Mouse (Mus musculus): ENCODE results near the gene Gm17334. TPM values are rescaled to one million over a fixed set of nuclear protein-coding genes. Genes with fewer than 3 reads are reported as not detected.
"Not testable (repeated sequence)": the region's sequence is repeated elsewhere in the genome, so short reads cannot be mapped to it uniquely, and the experiment has no call there.

The Gm17334 gene
- polyA plus RNA-seq, 1 experiment from 2014 or later = not detected

DNA sequence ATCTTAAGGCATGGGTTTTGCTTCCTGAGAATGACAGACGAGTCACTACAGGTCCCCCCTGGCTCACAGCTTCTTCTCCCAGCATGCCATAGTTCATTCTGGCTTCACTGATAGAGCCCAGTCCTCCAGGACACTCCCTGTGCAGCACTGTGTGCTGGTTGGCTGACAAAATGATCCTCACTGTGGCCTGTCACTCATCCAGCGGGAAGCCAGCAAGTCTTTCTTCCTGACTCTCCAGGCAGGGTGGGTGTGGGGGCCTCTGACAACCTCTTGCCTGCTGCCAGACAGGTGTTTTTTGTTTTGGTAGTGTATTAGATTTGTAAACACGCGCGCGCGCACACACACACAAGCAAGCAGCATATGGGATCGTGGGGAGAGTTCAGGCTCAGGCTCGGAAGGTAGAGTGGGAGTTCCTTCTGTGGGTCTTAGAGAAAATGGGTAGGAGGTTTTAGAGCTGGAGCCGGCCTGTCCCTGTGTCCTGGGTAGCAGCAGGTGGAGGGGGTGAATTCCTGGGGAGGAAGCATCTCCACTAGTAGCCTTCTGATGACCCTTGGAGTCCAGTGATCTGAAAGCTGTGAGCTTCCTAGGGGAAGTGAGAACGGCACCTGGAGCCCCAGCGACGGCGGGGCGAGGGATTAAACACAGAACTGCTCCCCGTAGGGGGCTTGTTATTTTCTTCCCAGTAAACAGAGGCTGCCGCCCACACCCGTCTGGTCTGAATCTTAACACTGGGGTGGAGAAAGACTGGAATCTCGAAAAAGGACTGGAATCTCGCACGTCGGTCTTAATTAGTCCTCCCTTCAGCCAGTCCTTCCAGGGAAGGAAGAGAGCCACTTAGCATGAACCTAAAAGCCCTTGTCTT, 13.2 kb downstream of the Gm17334 start:
- H3K9me3 ChIP-seq (ENCODE audit: control insufficient read depth, low read length) = no peaks in the 10 kb centered on the region
- H3K27ac ChIP-seq (ENCODE audit: low read depth, low read length) = no peak overlapping the region
- peak overlapping the region; percentile 12 for H3K4me2 ChIP-seq
- H3K9ac ChIP-seq (ENCODE audit: low read length) = no peak overlapping the region
- ATAC-seq (ENCODE audit: low FRiP score) (no peak), DNase-seq (ENCODE audit: low spot score, missing footprints) (peak; percentile 89)
- 7% methylated on average over 22 of the region's 22 CpGs for WGBS
- H3K27me3 ChIP-seq (ENCODE audit: control insufficient read depth, insufficient read depth, low read length) = peaks cover 34% of the 10 kb centered on the region
- no peaks in the 10 kb centered on the region for H3K36me3 ChIP-seq (ENCODE audit: control insufficient read depth, insufficient read depth, low read length)
- peaks cover 20% of the 10 kb centered on the region for H3K4me1 ChIP-seq (ENCODE audit: control insufficient read depth, insufficient read depth, low read length)
- no peak overlapping the region for H3K4me3 ChIP-seq (ENCODE audit: low read depth, low read length)

- Histone ChIP-seq H3K4me2 (no peak overlapping the region), H3K27me3 (ENCODE audit: control insufficient read depth, insufficient read depth, low read length) (peaks cover 30% of the 10 kb centered on the region), H3K36me3 (ENCODE audit: control insufficient read depth, insufficient read depth, low read length) (no peaks in the 10 kb centered on the region), H3K9me3 (ENCODE audit: control insufficient read depth, low read length) (no peaks in the 10 kb centered on the region), H3K27ac (ENCODE audit: low read depth, low read length) (no peak overlapping the region), H3K9ac (ENCODE audit: low read length) (no peak overlapping the region), H3K4me1 (ENCODE audit: control insufficient read depth, insufficient read depth, low read length) (peaks cover 18% of the 10 kb centered on the region), H3K4me3 (ENCODE audit: low read depth, low read length) (no peak overlapping the region)
- WGBS = 42% methylated on average over 6 of the region's 6 CpGs
- ATAC-seq (ENCODE audit: low FRiP score) (no peak), DNase-seq (ENCODE audit: low spot score, missing footprints) (no peak)
Measured at GRCm38 (mm10) chr11:53758791-53759351, 14.1 kb downstream of the Gm17334 start.

- H3K4me1 ChIP-seq (ENCODE audit: control insufficient read depth, insufficient read depth, low read length); DNase-seq (ENCODE audit: low spot score, missing footprints); ATAC-seq (ENCODE audit: low FRiP score); H3K36me3 ChIP-seq (ENCODE audit: control insufficient read depth, insufficient read depth, low read length); H3K9ac ChIP-seq (ENCODE audit: low read length); H3K9me3 ChIP-seq (ENCODE audit: control insufficient read depth, low read length); H3K27ac ChIP-seq (ENCODE audit: low read depth, low read length); H3K4me3 ChIP-seq (ENCODE audit: low read depth, low read length); H3K4me2 ChIP-seq: not testable (repeated sequence)
- H3K27me3 ChIP-seq (ENCODE audit: control insufficient read depth, insufficient read depth, low read length) = peaks cover 26% of the 10 kb centered on the region
- WGBS = 88% methylated on average over 9 of the region's 9 CpGs
Measured at GRCm38 (mm10) chr11:53758033-53758432, 15.0 kb downstream of the Gm17334 start.

- H3K4me3 ChIP-seq (ENCODE audit: low read depth, low read length) = no peak overlapping the region
- no peak overlapping the region for H3K27ac ChIP-seq (ENCODE audit: low read depth, low read length)
- H3K9me3 ChIP-seq (ENCODE audit: control insufficient read depth, low read length) = no peaks in the 10 kb centered on the region
- H3K4me2 ChIP-seq = no peak overlapping the region
- no peak overlapping the region for H3K9ac ChIP-seq (ENCODE audit: low read length)
- peaks cover 23% of the 10 kb centered on the region for H3K27me3 ChIP-seq (ENCODE audit: control insufficient read depth, insufficient read depth, low read length)
- WGBS = 92% methylated on average over 4 of the region's 4 CpGs
- peaks cover 8% of the 10 kb centered on the region for H3K4me1 ChIP-seq (ENCODE audit: control insufficient read depth, insufficient read depth, low read length)
- no peak for DNase-seq (ENCODE audit: low spot score, missing footprints)
- H3K36me3 ChIP-seq (ENCODE audit: control insufficient read depth, insufficient read depth, low read length) = no peaks in the 10 kb centered on the region
- no peak for ATAC-seq (ENCODE audit: low FRiP score)
Measured at GRCm38 (mm10) chr11:53757612-53758011, 15.4 kb downstream of the Gm17334 start.

DNA sequence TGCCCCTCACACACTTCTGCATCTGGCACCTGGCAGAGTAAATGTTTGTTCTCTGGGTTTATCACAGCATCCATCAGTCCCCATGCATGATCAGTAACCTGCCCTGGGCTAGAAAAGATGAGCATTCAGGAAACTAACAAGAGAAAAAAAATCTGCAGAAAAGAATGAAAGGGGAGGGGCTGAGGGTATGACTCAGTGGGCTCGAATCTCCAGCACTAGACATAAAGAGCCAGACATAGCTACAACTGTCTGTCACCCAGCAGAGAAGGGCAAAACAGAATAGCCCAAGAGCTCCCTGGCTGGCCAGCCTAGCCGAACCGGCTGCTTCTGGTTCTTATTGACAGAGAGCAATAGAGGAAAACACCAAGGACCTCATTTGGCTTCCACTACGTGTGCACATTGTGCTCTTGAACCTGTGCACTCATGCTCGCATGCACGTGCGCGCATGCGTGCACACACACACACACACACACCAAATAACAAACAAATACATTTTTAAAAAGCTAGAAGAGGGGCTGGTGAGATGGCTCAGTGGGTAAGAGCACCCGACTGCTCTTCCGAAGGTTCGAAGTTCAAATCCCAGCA, 17.9 kb downstream of the Gm17334 start:
- ATAC-seq (ENCODE audit: low FRiP score) (no peak), DNase-seq (ENCODE audit: low spot score, missing footprints) (peak; percentile 53)
- Histone ChIP-seq H3K36me3 (ENCODE audit: control insufficient read depth, insufficient read depth, low read length) (no peaks in the 10 kb centered on the region), H3K4me2 (no peak overlapping the region), H3K9ac (ENCODE audit: low read length) (no peak overlapping the region), H3K9me3 (ENCODE audit: control insufficient read depth, low read length) (no peaks in the 10 kb centered on the region), H3K27me3 (ENCODE audit: control insufficient read depth, insufficient read depth, low read length) (no peaks in the 10 kb centered on the region; the same call in 1 of the 2 replicates), H3K27ac (ENCODE audit: low read depth, low read length) (no peak overlapping the region), H3K4me3 (ENCODE audit: low read depth, low read length) (no peak overlapping the region), H3K4me1 (ENCODE audit: control insufficient read depth, insufficient read depth, low read length) (peaks cover 7% of the 10 kb centered on the region)
- 80% methylated on average over 12 of the region's 12 CpGs for whole genome bisulfite sequencing

DNA sequence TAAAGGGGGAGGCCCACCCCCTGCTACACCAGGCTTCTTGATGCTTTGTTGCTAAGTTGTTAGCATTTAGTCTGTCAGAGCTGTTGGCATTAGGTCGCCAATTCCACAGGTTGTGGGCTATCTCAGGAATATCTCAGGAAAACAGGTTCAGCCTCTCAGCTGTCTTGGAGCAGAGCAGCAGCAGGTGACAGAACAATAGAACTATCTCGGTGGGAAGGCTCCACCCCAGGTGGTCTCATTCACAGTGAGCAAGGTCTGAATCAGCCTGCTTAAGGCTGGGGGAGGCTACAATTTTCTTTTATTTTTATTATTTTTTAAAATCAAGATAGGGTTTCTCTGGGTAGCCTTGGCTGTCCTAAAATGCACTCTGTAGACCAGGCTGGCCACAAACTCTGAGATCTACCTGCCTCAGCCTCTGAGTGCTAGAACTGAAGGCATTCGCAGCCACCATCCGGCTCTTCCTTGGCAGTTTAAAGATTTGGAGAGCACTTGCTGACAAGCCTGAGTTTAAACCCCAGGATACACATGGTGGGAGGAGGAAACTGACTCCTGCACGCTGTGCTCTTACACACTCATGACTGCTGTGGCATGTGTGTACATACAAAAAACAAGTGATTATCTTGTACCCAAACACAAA, 23.2 kb downstream of the Gm17334 start:
- H3K4me1 ChIP-seq (ENCODE audit: control insufficient read depth, insufficient read depth, low read length) = no peaks in the 10 kb centered on the region
- no peak overlapping the region for H3K27ac ChIP-seq (ENCODE audit: low read depth, low read length)
- H3K36me3 ChIP-seq (ENCODE audit: control insufficient read depth, insufficient read depth, low read length) = no peaks in the 10 kb centered on the region
- no peak overlapping the region for H3K4me2 ChIP-seq
- DNase-seq (ENCODE audit: low spot score, missing footprints) (peak; percentile 61), ATAC-seq (ENCODE audit: low FRiP score) (no peak)
- no peaks in the 10 kb centered on the region for H3K27me3 ChIP-seq (ENCODE audit: control insufficient read depth, insufficient read depth, low read length)
- no peak overlapping the region for H3K4me3 ChIP-seq (ENCODE audit: low read depth, low read length)
- H3K9ac ChIP-seq (ENCODE audit: low read length) = no peak overlapping the region
- no peaks in the 10 kb centered on the region for H3K9me3 ChIP-seq (ENCODE audit: control insufficient read depth, low read length)
- 42% methylated on average over 5 of the region's 5 CpGs for WGBS

DNA sequence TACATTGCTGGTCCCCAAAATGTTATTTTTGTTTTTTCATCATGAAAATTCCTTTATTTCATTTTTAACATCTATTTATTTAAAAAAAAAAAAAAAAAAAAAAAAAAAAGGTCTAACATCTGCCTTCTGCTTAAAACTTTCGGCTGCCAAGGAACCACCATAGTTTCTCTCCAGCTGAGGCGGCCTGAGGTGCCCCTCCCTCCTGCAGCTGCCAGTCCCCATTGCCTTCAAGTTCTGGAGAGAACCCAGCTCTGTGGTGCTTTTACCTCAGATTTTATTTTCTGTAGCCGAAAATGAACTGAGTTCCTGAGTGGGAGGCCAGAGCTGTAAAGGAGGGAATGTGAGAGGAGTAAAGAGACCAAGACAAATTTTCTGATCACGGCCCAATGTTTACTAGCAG, 23.7 kb downstream of the Gm17334 start:
- H3K9me3 ChIP-seq (ENCODE audit: control insufficient read depth, low read length) = no peaks in the 10 kb centered on the region
- H3K4me2 ChIP-seq = no peak overlapping the region
- H3K36me3 ChIP-seq (ENCODE audit: control insufficient read depth, insufficient read depth, low read length) = no peaks in the 10 kb centered on the region
- no peaks in the 10 kb centered on the region for H3K4me1 ChIP-seq (ENCODE audit: control insufficient read depth, insufficient read depth, low read length)
- no peak overlapping the region for H3K4me3 ChIP-seq (ENCODE audit: low read depth, low read length)
- H3K27me3 ChIP-seq (ENCODE audit: control insufficient read depth, insufficient read depth, low read length) = no peaks in the 10 kb centered on the region
- ATAC-seq (ENCODE audit: low FRiP score) (no peak), DNase-seq (ENCODE audit: low spot score, missing footprints) (peak; percentile 19)
- no peak overlapping the region for H3K27ac ChIP-seq (ENCODE audit: low read depth, low read length)
- 74% methylated on average over 4 of the region's 4 CpGs for WGBS
- no peak overlapping the region for H3K9ac ChIP-seq (ENCODE audit: low read length)

DNA sequence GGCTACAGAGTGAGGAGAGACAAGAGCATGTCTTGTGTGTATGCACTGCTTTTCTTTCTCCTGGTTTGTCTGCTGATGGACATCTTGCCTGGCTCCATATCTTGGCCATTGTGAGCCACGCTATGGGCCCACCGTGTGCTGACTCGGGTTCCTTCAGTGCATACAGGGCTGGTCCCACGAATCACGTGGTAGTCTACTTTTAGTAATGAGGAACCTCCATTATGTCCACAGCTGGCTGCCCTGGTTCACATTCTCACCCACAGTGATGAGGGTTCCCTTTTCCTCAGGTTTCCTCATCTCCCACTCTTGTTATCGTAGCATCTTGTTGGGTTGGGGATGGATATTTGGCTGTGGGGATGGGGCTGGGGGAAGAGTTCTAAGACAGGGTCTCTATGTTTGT, 24.4 kb downstream of the Gm17334 start:
- Histone ChIP-seq H3K27me3 (ENCODE audit: control insufficient read depth, insufficient read depth, low read length) (no peaks in the 10 kb centered on the region), H3K4me1 (ENCODE audit: control insufficient read depth, insufficient read depth, low read length) (no peaks in the 10 kb centered on the region), H3K4me3 (ENCODE audit: low read depth, low read length) (no peak overlapping the region), H3K27ac (ENCODE audit: low read depth, low read length) (no peak overlapping the region), H3K4me2 (no peak overlapping the region), H3K9ac (ENCODE audit: low read length) (no peak overlapping the region), H3K9me3 (ENCODE audit: control insufficient read depth, low read length) (no peaks in the 10 kb centered on the region), H3K36me3 (ENCODE audit: control insufficient read depth, insufficient read depth, low read length) (no peaks in the 10 kb centered on the region)
- DNase-seq (ENCODE audit: low spot score, missing footprints) (peak; percentile 17), ATAC-seq (ENCODE audit: low FRiP score) (no peak)
- 92% methylated on average over 6 of the region's 6 CpGs for WGBS

GRCm38 (mm10) chr11:53747985-53748384, 25.0 kb downstream of the Gm17334 start:
- 95% methylated on average over 9 of the region's 9 CpGs for WGBS
- Histone ChIP-seq H3K9ac (ENCODE audit: low read length) (no peak overlapping the region), H3K4me1 (ENCODE audit: control insufficient read depth, insufficient read depth, low read length) (no peaks in the 10 kb centered on the region), H3K4me2 (no peak overlapping the region), H3K27ac (ENCODE audit: low read depth, low read length) (no peak overlapping the region), H3K9me3 (ENCODE audit: control insufficient read depth, low read length) (no peaks in the 10 kb centered on the region), H3K36me3 (ENCODE audit: control insufficient read depth, insufficient read depth, low read length) (no peaks in the 10 kb centered on the region), H3K27me3 (ENCODE audit: control insufficient read depth, insufficient read depth, low read length) (no peaks in the 10 kb centered on the region), H3K4me3 (ENCODE audit: low read depth, low read length) (no peak overlapping the region)
- peak; percentile 44 for DNase-seq (ENCODE audit: low spot score, missing footprints)
- no peak for ATAC-seq (ENCODE audit: low FRiP score)

Measured in midbrain, embryonic 11.5 days (tissue).